Mouse (Mus musculus) G1E (cell line): Measurements from ENCODE around the gene Bglap2. TPM values are rescaled to one million over a fixed set of nuclear protein-coding genes. Genes with fewer than 3 reads are reported as not detected.
A peak's percentile ranks its signal among the peaks of the same experiment; 100 is the strongest.

ENCODE experiments used
- ATAC-seq: 2 replicates; pipeline ENCODE4 v1.8.0; 2016; ENCODE audit warnings: mild to moderate bottlenecking; ENCODE audit not compliant: insufficient number of reproducible peaks, poor library complexity, low FRiP score, severe bottlenecking; ENCODE audit errors: extremely low read depth
- DNase-seq: peaks from one replicate; pipeline ENCODE4 v3.0.0; 2012; ENCODE audit warnings: low spot score
- H3K27me3 ChIP-seq: 2 replicates; pipeline ENCODE4 v1.6.1; 2012; ENCODE audit warnings: mild to moderate bottlenecking, low read length, inconsistent platforms; ENCODE audit not compliant: insufficient read depth
- H3K36me3 ChIP-seq: replicated peaks from 2 replicates; pipeline ENCODE3; 2012; ENCODE audit warnings: mild to moderate bottlenecking, inconsistent platforms
- H3K4me1 ChIP-seq: 2 replicates; pipeline ENCODE4 v1.6.1; 2012; ENCODE audit warnings: low read depth, low read length, inconsistent platforms, mixed read lengths; ENCODE audit not compliant: insufficient read depth
- H3K4me3 ChIP-seq: 2 replicates; pipeline ENCODE4 v1.5.1; 2012; ENCODE audit warnings: low read depth, mild to moderate bottlenecking, inconsistent platforms, low read length, moderate library complexity, mixed read lengths
- H3K9me3 ChIP-seq: replicated peaks from 2 replicates; pipeline ENCODE4 v1.6.1; 2012; ENCODE audit warnings: inconsistent platforms
- CTCF ChIP-seq: IDR thresholded peaks from 2 replicates; pipeline ENCODE4 v1.5.1; 2012; ENCODE audit warnings: low read depth, low read length, inconsistent platforms, mixed read lengths
- GATA1 ChIP-seq: IDR thresholded peaks from 2 replicates; pipeline ENCODE4 v1.6.1; 2012; ENCODE audit warnings: borderline replicate concordance, low read length, inconsistent platforms, mixed read lengths
- GATA2 ChIP-seq: IDR thresholded peaks from 2 replicates; pipeline ENCODE4 v1.6.1; 2012; ENCODE audit warnings: low read depth, low read length, inconsistent platforms, borderline replicate concordance
- POLR2AphosphoS5 ChIP-seq: IDR thresholded peaks from 2 replicates; pipeline ENCODE4 v1.6.1; 2012; ENCODE audit warnings: low read depth, low read length, inconsistent platforms; ENCODE audit not compliant: insufficient replicate concordance
- TAL1 ChIP-seq: conservative IDR thresholded peaks from 2 replicates; pipeline ENCODE4 v1.6.1; 2012; ENCODE audit warnings: low read depth, low read length, inconsistent platforms, mixed read lengths
- polyA plus RNA-seq: library from polyadenylated mRNA; stranded (reverse); fragments of >175 nt; gene quantifications from 2 replicates; pipeline ENCODE4 v1.2.3, GENCODE M21; 2012
- total RNA-seq, 2 experiments: library from RNA; stranded (forward) in 1 of 2; stranded (reverse) in 1 of 2; fragments of 200-1000 nt in 1 of 2; fragments of >200 nt in 1 of 2; fragmentation: Nextera tagmentation in 1 of 2; gene quantifications; 2 replicates each; pipeline ENCODE4 v1.2.3; 2014 to 2017

The Bglap2 gene
- total and polyA plus RNA-seq, 3 experiments = not detected

- Histone ChIP-seq H3K4me3 (peak overlapping the region; percentile 62), H3K4me1 (peaks cover 85% of the 10 kb centered on the region), H3K36me3 (peaks cover 73% of the 10 kb centered on the region), H3K27me3 (no peaks in the 10 kb centered on the region), H3K9me3 (no peaks in the 10 kb centered on the region)
- TF ChIP-seq GATA1 (no peak), POLR2AphosphoS5 (no peak), CTCF (no peak), TAL1 (no peak), GATA2 (no peak)
- DNase-seq (no peak), ATAC-seq (no peak)
Observed at GRCm38 (mm10) chr3:88420771-88421170, 42.3 kb upstream of the Bglap2 start.

- Histone ChIP-seq H3K4me3 (peak overlapping the region; percentile 62; the same call in 1 of the 2 replicates), H3K4me1 (peaks cover 94% of the 10 kb centered on the region), H3K36me3 (peaks cover 96% of the 10 kb centered on the region), H3K9me3 (no peaks in the 10 kb centered on the region), H3K27me3 (no peaks in the 10 kb centered on the region)
- no peak for DNase-seq
- no peak for TF ChIP-seq TAL1
- TF ChIP-seq GATA1 = no peak
- no peak for TF ChIP-seq GATA2
- no peak for TF ChIP-seq CTCF
- TF ChIP-seq POLR2AphosphoS5 = no peak
- no peak for ATAC-seq
Observed at GRCm38 (mm10) chr3:88418016-88418415, 39.5 kb upstream of the Bglap2 start.

- Histone ChIP-seq H3K4me1 (peaks cover 94% of the 10 kb centered on the region), H3K4me3 (peak overlapping the region; percentile 26; the same call in 1 of the 2 replicates)
Observed at GRCm38 (mm10) chr3:88415668-88416067, 37.2 kb upstream of the Bglap2 start.

GRCm38 (mm10) chr3:88412636-88413035 is 34.1 kb upstream of the Bglap2 start:
- H3K36me3 ChIP-seq = peaks cover 87% of the 10 kb centered on the region
- no peak for TF ChIP-seq CTCF
- no peak for ATAC-seq

More at GRCm38 (mm10) chr3:88415668-88416067, 37.2 kb upstream of the Bglap2 start:
- Histone ChIP-seq H3K9me3 (no peaks in the 10 kb centered on the region), H3K36me3 (peaks cover 100% of the 10 kb centered on the region), H3K27me3 (no peaks in the 10 kb centered on the region)
- ATAC-seq = no peak
- DNase-seq = no peak
- TF ChIP-seq CTCF (no peak), POLR2AphosphoS5 (no peak), TAL1 (no peak), GATA2 (no peak), GATA1 (no peak)

GRCm38 (mm10) chr3:88411681-88412080 is 33.2 kb upstream of the Bglap2 start:
- DNase-seq (no peak), ATAC-seq (no peak)
- peaks cover 86% of the 10 kb centered on the region for H3K4me1 ChIP-seq
- no peaks in the 10 kb centered on the region for H3K27me3 ChIP-seq
- TF ChIP-seq TAL1 = peak; percentile 68
- TF ChIP-seq GATA2 = no peak
- no peak for TF ChIP-seq POLR2AphosphoS5
- no peaks in the 10 kb centered on the region for H3K9me3 ChIP-seq
- no peak overlapping the region; the same call in 1 of the 2 replicates for H3K4me3 ChIP-seq
- peaks cover 87% of the 10 kb centered on the region for H3K36me3 ChIP-seq

More at GRCm38 (mm10) chr3:88412636-88413035, 34.1 kb upstream of the Bglap2 start:
- Histone ChIP-seq H3K27me3 (no peaks in the 10 kb centered on the region), H3K9me3 (no peaks in the 10 kb centered on the region), H3K4me3 (peak overlapping the region; percentile 38; the same call in 1 of the 2 replicates), H3K4me1 (peaks cover 86% of the 10 kb centered on the region)
- DNase-seq = no peak

- no peak for DNase-seq
- ATAC-seq = no peak
- peak overlapping the region; percentile 84; the same call in 1 of the 2 replicates for H3K4me3 ChIP-seq
- TF ChIP-seq POLR2AphosphoS5 (no peak), GATA2 (no peak), TAL1 (no peak), CTCF (no peak), GATA1 (no peak)
- no peaks in the 10 kb centered on the region for H3K27me3 ChIP-seq
- H3K36me3 ChIP-seq = peaks cover 87% of the 10 kb centered on the region
- H3K4me1 ChIP-seq = peaks cover 82% of the 10 kb centered on the region
- H3K9me3 ChIP-seq = no peaks in the 10 kb centered on the region
Observed at GRCm38 (mm10) chr3:88410645-88411031, 32.1 kb upstream of the Bglap2 start.
